Mouse (Mus musculus): ENCODE results near the gene Atp2c1. TPM values are rescaled to one million over a fixed set of nuclear protein-coding genes. Genes with fewer than 3 reads are reported as not detected.

Atp2c1 gene
- polyA plus RNA-seq, 1 experiment from 2014 or later: 58.0 TPM

- no peak overlapping the region for H3K9ac ChIP-seq (ENCODE audit: low read length)
- no peak overlapping the region for H3K4me2 ChIP-seq (ENCODE audit: low read depth, low read length)
- H3K4me3 ChIP-seq (replicated peaks; ENCODE audit: low read length): no peak overlapping the region
- no peak overlapping the region for H3K27ac ChIP-seq (ENCODE audit: low read length)
- no peaks in the 10 kb centered on the region for H3K9me3 ChIP-seq (replicated peaks; ENCODE audit: control insufficient read depth, low read length)
- no peaks in the 10 kb centered on the region for H3K4me1 ChIP-seq (ENCODE audit: control insufficient read depth, insufficient read depth, low read length)
- no peaks in the 10 kb centered on the region for H3K36me3 ChIP-seq (ENCODE audit: control insufficient read depth, insufficient read depth, low read length)
- no peak for ATAC-seq (ENCODE audit: insufficient read depth, low FRiP score)
- no peaks in the 10 kb centered on the region for H3K27me3 ChIP-seq (ENCODE audit: control insufficient read depth, insufficient read depth, low read length)
- 11% methylated on average over 4 of the region's 4 CpGs for WGBS
These were observed 137.8 kb downstream of the Atp2c1 start for GRCm38 (mm10) chr9:105389289-105389688.

DNA sequence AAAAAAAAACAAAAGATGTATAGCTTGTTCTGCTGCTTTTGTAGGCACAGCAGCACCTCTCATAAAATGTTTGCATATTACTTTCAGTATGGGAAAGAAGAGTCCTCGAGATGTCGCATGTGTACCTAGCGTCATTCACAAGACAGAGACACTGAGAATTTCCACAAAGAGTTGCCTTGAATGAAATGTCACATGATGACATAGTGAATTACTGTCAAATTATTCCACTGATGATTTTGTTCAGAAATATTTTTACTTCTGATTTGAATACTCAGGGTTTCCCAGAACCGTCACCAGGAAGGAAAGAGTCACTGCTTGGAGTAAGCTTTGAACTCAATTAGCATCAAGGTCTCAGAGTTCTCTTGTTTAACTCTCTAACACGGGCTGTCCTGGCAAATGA lies 139.7 kb downstream of the Atp2c1 start:
- no peak overlapping the region for H3K27ac ChIP-seq (ENCODE audit: low read length)
- no peak for ATAC-seq (ENCODE audit: insufficient read depth, low FRiP score)
- H3K9me3 ChIP-seq (replicated peaks; ENCODE audit: control insufficient read depth, low read length): no peaks in the 10 kb centered on the region
- WGBS: 77% methylated on average over 5 of the region's 5 CpGs
- H3K4me3 ChIP-seq (replicated peaks; ENCODE audit: low read length): no peak overlapping the region
- H3K4me1 ChIP-seq (ENCODE audit: control insufficient read depth, insufficient read depth, low read length): no peaks in the 10 kb centered on the region
- no peak overlapping the region for H3K9ac ChIP-seq (ENCODE audit: low read length)
- H3K4me2 ChIP-seq (ENCODE audit: low read depth, low read length): no peak overlapping the region
- H3K36me3 ChIP-seq (ENCODE audit: control insufficient read depth, insufficient read depth, low read length): no peaks in the 10 kb centered on the region
- H3K27me3 ChIP-seq (ENCODE audit: control insufficient read depth, insufficient read depth, low read length): no peaks in the 10 kb centered on the region

- no peak overlapping the region for H3K27ac ChIP-seq (ENCODE audit: low read length)
- H3K36me3 ChIP-seq (ENCODE audit: control insufficient read depth, insufficient read depth, low read length): no peaks in the 10 kb centered on the region
- H3K27me3 ChIP-seq (ENCODE audit: control insufficient read depth, insufficient read depth, low read length): no peaks in the 10 kb centered on the region; the same call in 1 of the 2 replicates
- 78% methylated on average over 8 of the region's 8 CpGs for WGBS
- H3K9me3 ChIP-seq (replicated peaks; ENCODE audit: control insufficient read depth, low read length): no peaks in the 10 kb centered on the region
- no peak overlapping the region for H3K4me3 ChIP-seq (replicated peaks; ENCODE audit: low read length)
- ATAC-seq (ENCODE audit: insufficient read depth, low FRiP score): no peak
- no peaks in the 10 kb centered on the region for H3K4me1 ChIP-seq (ENCODE audit: control insufficient read depth, insufficient read depth, low read length)
- no peak overlapping the region for H3K9ac ChIP-seq (ENCODE audit: low read length)
- H3K4me2 ChIP-seq (ENCODE audit: low read depth, low read length): no peak overlapping the region
These were observed 147.5 kb downstream of the Atp2c1 start for GRCm38 (mm10) chr9:105379533-105380145.

- ATAC-seq (ENCODE audit: insufficient read depth, low FRiP score): no peak
- H3K4me2 ChIP-seq (ENCODE audit: low read depth, low read length): no peak overlapping the region
- H3K27me3 ChIP-seq (ENCODE audit: control insufficient read depth, insufficient read depth, low read length): no peaks in the 10 kb centered on the region; the same call in 1 of the 2 replicates
- 61% methylated on average over 3 of the region's 3 CpGs for WGBS
- no peaks in the 10 kb centered on the region for H3K36me3 ChIP-seq (ENCODE audit: control insufficient read depth, insufficient read depth, low read length)
- H3K4me1 ChIP-seq (ENCODE audit: control insufficient read depth, insufficient read depth, low read length): no peaks in the 10 kb centered on the region
- H3K27ac ChIP-seq (ENCODE audit: low read length): no peak overlapping the region
- H3K9me3 ChIP-seq (replicated peaks; ENCODE audit: control insufficient read depth, low read length): no peaks in the 10 kb centered on the region
- no peak overlapping the region for H3K9ac ChIP-seq (ENCODE audit: low read length)
- H3K4me3 ChIP-seq (replicated peaks; ENCODE audit: low read length): no peak overlapping the region
These were observed 149.5 kb downstream of the Atp2c1 start for GRCm38 (mm10) chr9:105377622-105378021.

GRCm38 (mm10) chr9:105376954-105377530 lies 150.1 kb downstream of the Atp2c1 start:
- Histone ChIP-seq H3K27ac (ENCODE audit: low read length) (no peak overlapping the region), H3K4me3 (replicated peaks; ENCODE audit: low read length) (no peak overlapping the region), H3K9me3 (replicated peaks; ENCODE audit: control insufficient read depth, low read length) (no peaks in the 10 kb centered on the region), H3K4me2 (ENCODE audit: low read depth, low read length) (no peak overlapping the region), H3K27me3 (ENCODE audit: control insufficient read depth, insufficient read depth, low read length) (no peaks in the 10 kb centered on the region; the same call in 1 of the 2 replicates), H3K9ac (ENCODE audit: low read length) (no peak overlapping the region), H3K4me1 (ENCODE audit: control insufficient read depth, insufficient read depth, low read length) (no peaks in the 10 kb centered on the region), H3K36me3 (ENCODE audit: control insufficient read depth, insufficient read depth, low read length) (no peaks in the 10 kb centered on the region)
- 71% methylated on average over 7 of the region's 7 CpGs for WGBS
- no peak for ATAC-seq (ENCODE audit: insufficient read depth, low FRiP score)

DNA sequence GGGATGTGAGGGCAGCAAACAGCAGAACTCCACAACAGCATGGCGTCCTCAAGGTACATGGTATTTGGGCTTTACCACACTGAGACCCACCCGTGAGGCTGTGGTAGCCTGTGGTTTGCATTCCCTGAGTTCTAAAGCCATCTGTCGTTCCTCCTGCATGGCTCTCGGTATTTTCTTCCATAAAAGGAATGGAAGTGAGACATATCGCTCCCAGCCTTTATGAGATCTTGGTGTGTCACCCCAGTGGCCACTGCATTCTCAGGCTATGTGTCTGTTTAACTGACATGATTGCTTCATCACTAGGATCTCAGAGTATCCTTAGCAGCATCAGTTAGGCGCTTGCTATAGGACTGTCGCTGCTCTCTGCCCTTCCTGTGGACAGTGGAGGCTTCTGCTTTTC lies 150.7 kb downstream of the Atp2c1 start:
- H3K4me3 ChIP-seq (replicated peaks; ENCODE audit: low read length): no peak overlapping the region
- ATAC-seq (ENCODE audit: insufficient read depth, low FRiP score): no peak
- no peaks in the 10 kb centered on the region for H3K9me3 ChIP-seq (replicated peaks; ENCODE audit: control insufficient read depth, low read length)
- no peak overlapping the region for H3K4me2 ChIP-seq (ENCODE audit: low read depth, low read length)
- H3K9ac ChIP-seq (ENCODE audit: low read length): no peak overlapping the region
- no peaks in the 10 kb centered on the region for H3K36me3 ChIP-seq (ENCODE audit: control insufficient read depth, insufficient read depth, low read length)
- no peaks in the 10 kb centered on the region for H3K4me1 ChIP-seq (ENCODE audit: control insufficient read depth, insufficient read depth, low read length)
- WGBS: 63% methylated on average over 7 of the region's 7 CpGs
- H3K27ac ChIP-seq (ENCODE audit: low read length): no peak overlapping the region
- H3K27me3 ChIP-seq (ENCODE audit: control insufficient read depth, insufficient read depth, low read length): no peaks in the 10 kb centered on the region; the same call in 1 of the 2 replicates

GRCm38 (mm10) chr9:105374361-105374760 lies 152.8 kb downstream of the Atp2c1 start:
- ATAC-seq (ENCODE audit: insufficient read depth, low FRiP score): no peak
- H3K9me3 ChIP-seq (replicated peaks; ENCODE audit: control insufficient read depth, low read length): no peaks in the 10 kb centered on the region
- no peak overlapping the region for H3K4me3 ChIP-seq (replicated peaks; ENCODE audit: low read length)
- H3K36me3 ChIP-seq (ENCODE audit: control insufficient read depth, insufficient read depth, low read length): no peaks in the 10 kb centered on the region
- H3K4me2 ChIP-seq (ENCODE audit: low read depth, low read length): no peak overlapping the region
- no peaks in the 10 kb centered on the region for H3K4me1 ChIP-seq (ENCODE audit: control insufficient read depth, insufficient read depth, low read length)
- WGBS: 50% methylated on average over 5 of the region's 5 CpGs
- no peaks in the 10 kb centered on the region; the same call in 1 of the 2 replicates for H3K27me3 ChIP-seq (ENCODE audit: control insufficient read depth, insufficient read depth, low read length)
- no peak overlapping the region for H3K9ac ChIP-seq (ENCODE audit: low read length)
- H3K27ac ChIP-seq (ENCODE audit: low read length): no peak overlapping the region

- WGBS: 81% methylated on average over 3 of the region's 3 CpGs
- Histone ChIP-seq H3K4me3 (replicated peaks; ENCODE audit: low read length) (no peak overlapping the region), H3K4me1 (ENCODE audit: control insufficient read depth, insufficient read depth, low read length) (no peaks in the 10 kb centered on the region), H3K27ac (ENCODE audit: low read length) (no peak overlapping the region), H3K36me3 (ENCODE audit: control insufficient read depth, insufficient read depth, low read length) (no peaks in the 10 kb centered on the region), H3K9me3 (replicated peaks; ENCODE audit: control insufficient read depth, low read length) (no peaks in the 10 kb centered on the region), H3K4me2 (ENCODE audit: low read depth, low read length) (no peak overlapping the region), H3K9ac (ENCODE audit: low read length) (no peak overlapping the region), H3K27me3 (ENCODE audit: control insufficient read depth, insufficient read depth, low read length) (no peaks in the 10 kb centered on the region)
- ATAC-seq (ENCODE audit: insufficient read depth, low FRiP score): no peak
These were observed 158.5 kb downstream of the Atp2c1 start for GRCm38 (mm10) chr9:105368605-105369004.

DNA sequence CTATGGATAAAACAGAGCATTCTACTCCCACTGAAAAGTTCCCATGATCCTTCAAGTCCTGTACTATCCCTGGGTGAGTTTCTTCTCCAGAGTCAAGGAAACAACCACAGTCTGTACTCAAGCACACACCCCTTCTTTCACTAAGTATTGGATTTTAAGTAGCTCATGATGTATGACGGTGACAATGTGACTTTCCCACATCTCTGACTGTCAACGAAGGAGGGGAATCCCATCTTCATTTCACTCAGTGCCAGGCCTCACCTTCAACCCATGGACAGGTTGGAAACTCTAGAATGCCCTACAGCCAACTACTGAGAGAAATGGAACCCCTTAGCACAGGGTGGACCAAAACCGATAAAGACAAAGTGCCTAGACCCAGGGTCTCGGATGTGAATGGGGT lies 160.9 kb downstream of the Atp2c1 start:
- Histone ChIP-seq H3K27ac (ENCODE audit: low read length) (no peak overlapping the region), H3K4me2 (ENCODE audit: low read depth, low read length) (no peak overlapping the region), H3K36me3 (ENCODE audit: control insufficient read depth, insufficient read depth, low read length) (no peaks in the 10 kb centered on the region), H3K4me3 (replicated peaks; ENCODE audit: low read length) (no peak overlapping the region), H3K9me3 (replicated peaks; ENCODE audit: control insufficient read depth, low read length) (no peaks in the 10 kb centered on the region), H3K9ac (ENCODE audit: low read length) (no peak overlapping the region), H3K27me3 (ENCODE audit: control insufficient read depth, insufficient read depth, low read length) (no peaks in the 10 kb centered on the region), H3K4me1 (ENCODE audit: control insufficient read depth, insufficient read depth, low read length) (no peaks in the 10 kb centered on the region)
- ATAC-seq (ENCODE audit: insufficient read depth, low FRiP score): no peak
- WGBS: 87% methylated on average over 4 of the region's 4 CpGs
